Mouse (Mus musculus) liver, postnatal 0 days (tissue): ENCODE results near the gene Myo1c.

Source experiments
- CTCF ChIP-seq: sonication (generic); IDR thresholded peaks from 2 replicates; pipeline ENCODE4 v1.5.1; 2016; ENCODE audit warnings: antibody characterized with exemption, low read depth
- EP300 ChIP-seq: IDR thresholded peaks from 2 replicates; pipeline ENCODE4 v1.6.1; 2016; ENCODE audit warnings: antibody characterized with exemption, low read depth, mild to moderate bottlenecking

- TF ChIP-seq CTCF (no peak), EP300 (no peak)
Measured at GRCm38 (mm10) chr11:75684956-75685355, 34.7 kb downstream of the Myo1c start.
